Mouse (Mus musculus) Muller cell, postnatal 12 days (primary cell): Measurements from ENCODE around the gene Erc2.
"Not testable (repeated sequence)": the region's sequence is repeated elsewhere in the genome, so short reads cannot be mapped to it uniquely, and the experiment has no call there.

Experiments
- DNase-seq: peaks from one replicate; pipeline ENCODE4 v3.0.0-alpha.2; 2015; ENCODE audit errors: inconsistent ontology term

Gene Erc2

DNA sequence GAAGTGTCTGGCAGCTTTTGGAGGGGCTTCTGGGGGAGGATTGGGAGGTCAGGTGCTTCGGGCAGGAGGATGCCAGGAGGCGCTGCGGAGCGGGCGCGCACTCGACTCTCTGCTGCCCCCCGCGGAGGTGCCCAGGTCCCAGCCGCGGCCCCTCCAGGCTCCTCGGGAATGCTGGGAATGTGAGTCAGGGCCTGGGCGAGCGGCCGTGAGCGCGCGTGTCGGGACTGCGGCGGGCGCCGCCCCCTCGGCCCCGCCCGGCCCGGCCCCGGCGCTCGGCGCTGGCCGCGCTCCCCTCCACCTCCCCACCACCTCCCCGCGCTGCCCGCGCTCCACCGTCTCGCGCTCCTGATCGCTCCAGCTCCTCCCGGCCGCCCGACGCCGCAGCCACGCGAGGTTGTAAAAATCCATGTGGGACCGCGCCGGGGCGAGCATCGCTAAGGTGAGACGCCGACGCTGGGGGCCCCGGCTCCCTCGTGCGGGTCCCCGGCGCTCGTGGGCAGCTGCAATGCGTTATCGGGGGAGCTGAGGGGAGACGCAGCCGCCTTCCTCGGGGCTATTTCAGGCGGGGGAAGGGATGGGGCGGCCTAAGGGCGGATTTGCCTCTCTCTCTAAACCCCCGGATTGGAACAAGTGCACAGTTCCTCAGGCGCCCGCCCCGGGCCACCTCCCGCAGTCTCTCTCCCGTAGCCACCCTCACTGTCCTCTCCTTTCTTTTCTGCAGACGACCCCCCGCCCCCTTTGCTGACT lies at the start of gene Erc2:
Gene Erc2 (plus strand): TSS at position 253 of the 747 bp plus-strand sequence.
- peak; percentile 89 for DNase-seq

DNA sequence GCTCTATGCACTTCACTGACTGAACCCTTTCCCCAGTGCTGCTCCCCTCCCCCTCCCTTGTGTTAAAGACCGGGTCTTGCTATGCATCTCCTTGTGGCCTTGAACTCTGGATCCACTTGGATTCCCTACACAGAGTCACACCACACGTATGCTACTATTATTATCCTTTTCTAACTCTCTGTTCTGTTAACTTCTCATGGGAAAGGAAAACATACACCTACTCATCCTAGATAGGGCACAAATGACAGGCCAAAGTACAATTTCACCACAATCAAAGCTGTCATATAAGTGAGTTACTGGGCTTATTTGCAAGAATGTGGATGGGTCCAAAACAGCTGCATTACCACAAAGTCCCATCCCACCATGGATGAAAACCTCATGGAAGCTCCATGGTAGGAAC lies 43.8 kb upstream of the Erc2 start:
- DNase-seq: no peak

DNA sequence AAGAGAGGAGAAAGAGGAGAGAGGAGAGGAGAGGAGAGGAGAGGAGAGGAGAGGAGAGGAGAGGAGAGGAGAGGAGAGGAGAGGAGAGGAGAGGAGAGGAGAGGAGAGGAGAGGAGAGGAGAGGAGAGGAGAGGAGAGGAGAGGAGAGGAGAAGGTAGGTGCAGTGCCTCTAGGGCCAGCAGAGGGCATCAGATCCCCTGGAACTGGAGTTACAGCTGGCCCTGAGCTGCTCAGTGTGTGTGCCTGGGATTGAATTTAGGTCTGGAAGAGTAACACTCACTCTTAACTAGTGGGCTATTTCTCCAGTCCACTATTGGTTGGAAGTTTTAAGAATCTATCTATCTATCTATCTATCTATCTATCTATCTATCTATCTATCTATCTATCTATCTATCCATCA lies 32.6 kb upstream of the Erc2 start:
- not testable (repeated sequence) for DNase-seq

DNA sequence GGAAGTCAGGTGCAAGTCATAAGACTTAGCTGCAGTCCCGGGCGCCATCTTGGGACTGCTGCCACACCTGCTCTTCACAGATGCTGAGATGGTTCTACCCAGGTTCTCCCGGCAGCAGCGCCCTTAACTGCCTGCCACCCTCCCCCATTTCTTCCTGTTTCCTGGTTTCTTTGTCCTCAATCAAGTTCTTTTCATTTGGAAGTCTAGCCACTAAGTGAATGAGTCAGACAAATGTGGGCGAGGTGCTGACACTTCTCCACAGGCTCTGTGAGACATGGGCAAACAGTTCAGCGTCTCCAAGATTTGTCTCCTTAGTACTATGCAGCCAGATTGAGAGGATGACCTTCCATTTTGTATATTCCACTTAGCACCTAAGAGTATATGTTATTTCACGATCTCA lies 30.1 kb upstream of the Erc2 start:
- DNase-seq: no peak

DNA sequence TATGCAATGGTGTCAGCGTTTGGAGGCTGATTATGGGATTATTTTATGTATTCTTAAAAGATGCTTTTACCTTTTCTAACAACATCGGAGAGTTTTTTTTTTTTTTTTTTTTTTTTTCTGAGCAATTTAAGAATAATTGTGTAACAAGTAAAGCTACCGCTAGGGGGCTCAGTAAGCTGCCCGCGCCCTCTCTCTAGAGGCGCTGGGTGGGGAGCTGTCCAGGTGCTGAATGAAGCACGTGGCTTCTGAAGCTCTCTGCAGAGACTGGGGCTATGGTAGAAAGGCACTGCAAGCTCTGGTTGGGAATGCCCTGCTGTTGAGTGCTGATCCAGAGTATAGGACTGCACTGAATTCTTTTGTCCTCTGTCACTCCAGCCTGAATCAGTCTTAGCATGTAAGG lies 26.0 kb upstream of the Erc2 start:
- peak; percentile 74 for DNase-seq

DNA sequence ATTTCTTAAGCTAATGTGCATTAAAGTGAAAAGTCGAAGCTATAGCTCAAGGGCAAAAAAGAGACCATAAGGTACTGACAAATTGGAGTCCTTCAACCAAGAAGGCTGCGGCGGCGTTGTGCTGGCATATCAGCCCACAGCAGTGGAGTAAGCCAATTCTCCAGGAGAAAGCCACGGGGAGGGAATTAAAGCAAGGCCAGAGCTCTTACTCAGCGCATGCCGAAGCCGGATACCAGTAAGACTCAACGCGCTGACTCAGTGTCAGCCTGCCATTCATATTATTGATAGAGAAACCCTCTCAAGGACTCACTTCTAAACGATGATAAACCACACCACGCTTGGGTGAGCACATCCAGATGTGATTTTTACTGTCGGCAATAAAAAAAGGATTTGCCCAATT lies 20.1 kb upstream of the Erc2 start:
- no peak for DNase-seq

DNA sequence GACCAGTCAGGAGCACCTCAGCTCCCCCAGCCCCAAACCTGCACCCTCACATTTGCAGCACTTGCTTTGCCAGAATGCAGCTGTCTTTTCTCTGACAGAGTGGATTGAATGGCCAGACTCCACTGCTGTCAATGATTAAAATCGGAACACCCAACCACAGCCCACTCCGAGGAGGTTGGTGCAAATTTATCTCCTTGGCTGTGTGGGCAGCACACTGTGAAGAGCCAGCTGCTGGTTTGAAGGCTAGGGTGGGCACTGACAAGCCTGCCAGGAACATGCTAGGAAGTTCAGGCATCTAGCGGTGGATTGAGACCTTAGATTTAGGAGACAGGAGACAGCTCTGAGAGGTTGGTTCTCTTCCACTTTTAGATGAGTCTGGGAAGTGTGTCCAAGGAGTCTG lies 14.8 kb upstream of the Erc2 start:
- no peak for DNase-seq

DNA sequence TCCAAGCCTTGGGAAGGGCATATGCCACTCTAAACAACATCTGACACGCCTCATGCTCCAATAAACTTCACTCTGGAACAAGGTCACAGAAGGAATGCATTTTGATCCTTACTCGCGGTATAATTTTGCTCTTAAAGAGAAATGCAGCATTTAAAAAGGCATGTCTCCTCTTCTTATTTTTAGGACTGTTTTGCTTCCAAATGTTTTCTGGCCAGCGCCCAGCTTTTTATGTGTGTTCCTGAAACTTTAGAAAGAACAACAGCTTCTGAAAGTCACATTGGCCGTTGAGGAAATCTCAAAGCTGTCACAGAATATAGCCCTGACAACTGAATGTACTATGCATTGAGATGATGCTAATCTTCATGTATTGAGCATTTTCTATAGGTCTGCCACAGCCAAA lies 8.5 kb upstream of the Erc2 start:
- no peak for DNase-seq

DNA sequence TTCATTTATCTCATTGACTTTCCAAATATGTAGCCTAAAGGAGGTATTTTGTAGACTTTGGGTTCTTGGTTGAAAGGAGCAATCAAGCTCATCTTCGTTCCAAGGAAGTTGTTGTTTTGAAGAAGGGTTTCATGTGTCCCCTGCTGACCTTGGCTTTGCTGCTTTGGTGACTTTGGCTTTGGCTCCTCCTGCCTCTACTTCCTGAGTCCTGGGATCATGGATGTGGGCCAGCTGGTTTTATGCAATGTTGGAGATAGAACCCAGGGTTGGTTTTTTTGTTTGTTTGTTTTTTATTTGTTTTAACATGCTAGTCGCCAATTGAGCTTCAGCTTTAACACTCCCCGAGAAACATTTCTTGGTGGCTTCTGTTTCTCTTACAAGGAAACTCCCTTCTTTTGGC lies 4.9 kb upstream of the Erc2 start:
- DNase-seq: no peak

DNA sequence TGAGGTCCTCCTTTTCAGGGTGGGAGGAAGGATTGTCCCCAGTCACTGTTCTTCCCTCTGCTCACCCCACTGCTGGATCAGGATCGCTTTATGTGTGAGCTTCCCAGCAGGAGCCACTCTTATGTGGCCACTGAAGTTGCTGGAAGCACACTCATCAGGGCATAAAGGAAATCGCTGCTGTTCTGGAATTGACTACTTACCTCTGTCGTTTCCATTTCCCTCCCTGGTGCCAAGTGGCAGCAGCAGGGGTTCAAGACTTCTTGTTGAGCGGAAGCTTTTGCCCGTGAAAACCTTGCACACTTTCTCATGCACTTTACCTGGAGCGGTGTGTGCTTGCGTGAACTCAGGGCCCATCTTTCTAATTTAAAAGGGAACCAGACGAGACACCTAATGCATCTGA lies 652 bp upstream of the Erc2 start:
- no peak for DNase-seq

DNA sequence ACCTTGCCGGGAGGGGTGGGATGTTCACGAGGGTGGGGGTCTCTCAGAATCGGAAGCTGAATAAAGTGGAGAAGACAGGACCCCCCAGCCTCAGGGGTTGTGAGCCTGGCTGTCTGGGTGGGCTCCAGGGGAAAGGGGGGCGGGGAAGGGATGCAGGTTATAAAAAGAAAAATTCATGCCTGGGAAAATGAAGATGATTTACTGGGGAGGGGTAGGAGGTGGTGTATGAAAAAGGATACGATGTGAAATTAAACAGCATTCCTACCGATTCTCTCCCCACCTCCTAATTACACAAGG lies 643 bp downstream of the Erc2 start:
- DNase-seq: no peak

DNA sequence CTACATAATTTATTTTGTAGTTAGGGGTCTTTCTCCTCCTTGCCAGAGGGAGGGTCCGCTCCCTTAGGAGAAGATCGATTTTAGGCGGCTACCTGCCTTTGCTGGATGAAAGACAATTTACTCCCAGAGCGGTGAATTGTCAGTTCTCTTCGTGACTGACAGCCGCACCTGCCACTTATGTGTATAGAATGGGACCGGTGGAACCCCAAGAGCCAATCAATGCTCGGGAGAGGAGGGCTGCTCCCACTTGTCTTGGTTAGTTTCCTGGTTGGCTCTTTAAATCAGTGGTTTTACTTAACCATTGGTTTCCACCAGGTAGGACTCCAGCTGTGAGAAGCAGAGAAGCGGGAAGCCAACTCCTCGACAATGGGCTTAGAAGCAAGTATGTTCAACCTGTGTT lies 1.1 kb downstream of the Erc2 start:
- DNase-seq: peak; percentile 69

DNA sequence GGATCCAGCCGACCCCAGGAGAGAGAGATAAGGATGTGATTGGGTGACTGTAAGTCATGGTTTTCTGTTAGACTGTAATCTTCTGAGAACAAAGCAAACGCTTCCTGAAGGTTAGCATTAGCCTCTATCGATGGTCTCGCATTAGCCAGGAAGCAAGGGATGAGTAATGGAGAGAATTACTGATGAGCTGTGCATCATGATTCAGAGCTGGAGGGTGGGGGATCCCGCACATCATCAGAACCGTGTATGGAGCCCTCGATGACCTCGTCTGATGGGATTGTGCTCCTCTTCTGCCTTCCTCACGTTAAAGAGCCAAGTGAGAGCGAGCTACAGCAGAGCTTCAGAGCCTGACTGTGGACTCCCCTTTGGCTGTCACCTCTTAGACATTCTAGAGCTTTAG lies 6.5 kb downstream of the Erc2 start:
- DNase-seq: peak; percentile 67

DNA sequence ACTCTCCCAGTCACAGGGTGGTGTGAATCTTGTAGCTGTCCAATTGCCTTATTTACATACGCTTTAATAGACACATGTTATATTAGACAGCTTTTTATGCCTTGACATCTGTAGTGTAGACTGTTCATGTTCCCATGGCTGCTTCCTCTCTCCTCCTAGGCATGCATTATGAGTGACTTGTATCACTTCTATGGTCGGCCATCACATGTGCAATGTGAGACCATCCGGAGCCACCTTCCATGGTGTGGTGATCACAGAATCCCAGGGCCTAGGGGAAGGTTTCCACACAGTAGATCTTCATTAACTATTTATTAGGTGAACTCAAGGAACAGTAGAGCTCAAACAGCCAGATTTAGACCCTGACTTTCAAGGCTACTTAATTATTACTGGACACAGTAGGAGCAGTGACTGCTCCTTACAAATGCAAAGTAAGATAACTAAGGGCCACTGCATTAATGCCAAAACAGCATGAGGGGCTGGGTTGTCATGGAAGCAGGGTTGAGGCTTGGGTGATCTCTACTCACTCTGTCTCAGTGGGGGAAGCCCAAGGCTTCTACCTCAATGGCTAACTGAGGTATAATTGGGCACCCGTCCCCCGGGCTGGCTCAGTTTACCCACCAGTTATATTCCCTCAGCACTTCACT lies 7.3 kb downstream of the Erc2 start:
- no peak for DNase-seq

DNA sequence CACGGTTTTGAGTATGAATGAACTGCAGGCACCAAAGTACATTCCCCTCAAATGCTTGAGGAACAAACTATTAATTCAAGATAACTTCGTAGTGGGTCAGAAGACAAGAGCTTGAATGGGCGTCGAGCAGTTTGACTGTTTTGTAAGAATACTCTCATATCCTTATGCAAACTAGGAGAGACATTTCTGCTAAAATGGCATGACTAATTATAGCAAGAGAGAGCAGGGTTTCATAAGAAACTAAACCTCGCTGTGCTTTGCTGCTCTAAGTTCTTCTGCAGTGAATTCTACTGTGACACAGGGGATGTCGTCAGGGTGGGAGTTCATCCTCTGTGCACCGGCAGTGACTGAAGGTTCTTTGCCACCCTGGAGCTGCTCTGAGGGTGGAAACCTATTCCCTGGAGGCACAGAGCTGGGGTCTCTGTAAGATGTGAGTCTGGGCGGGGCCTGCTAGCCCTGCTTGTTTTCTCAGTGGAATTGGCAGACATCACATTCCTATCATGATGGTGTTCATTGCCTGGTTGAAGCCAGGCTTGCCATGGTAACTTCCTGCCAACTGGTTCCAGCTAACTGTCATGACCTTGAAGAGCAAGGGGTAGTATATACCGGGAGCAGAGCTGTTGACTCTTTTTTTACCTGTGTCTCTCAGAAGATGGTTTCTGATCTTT lies 8.9 kb downstream of the Erc2 start:
- DNase-seq: no peak

DNA sequence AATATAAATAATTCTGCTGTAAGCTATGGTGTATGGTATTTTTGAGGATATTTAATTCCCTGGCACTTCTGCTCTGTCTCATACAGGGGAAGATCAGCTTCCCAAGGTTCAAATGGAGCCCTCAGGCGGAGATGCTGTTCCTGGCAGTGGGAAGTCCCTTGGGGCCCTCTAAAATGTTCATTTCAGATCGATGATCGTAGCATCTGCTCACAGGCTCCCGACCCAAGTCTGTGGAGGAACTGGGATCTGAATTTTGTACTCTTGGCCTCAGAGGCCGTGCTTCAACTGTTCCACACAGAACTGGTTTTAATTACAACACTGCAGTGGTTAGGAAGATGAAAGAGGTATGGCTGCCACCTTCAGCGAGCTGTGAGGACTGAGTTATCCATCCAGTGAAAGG lies 12.5 kb downstream of the Erc2 start:
- DNase-seq: no peak

DNA sequence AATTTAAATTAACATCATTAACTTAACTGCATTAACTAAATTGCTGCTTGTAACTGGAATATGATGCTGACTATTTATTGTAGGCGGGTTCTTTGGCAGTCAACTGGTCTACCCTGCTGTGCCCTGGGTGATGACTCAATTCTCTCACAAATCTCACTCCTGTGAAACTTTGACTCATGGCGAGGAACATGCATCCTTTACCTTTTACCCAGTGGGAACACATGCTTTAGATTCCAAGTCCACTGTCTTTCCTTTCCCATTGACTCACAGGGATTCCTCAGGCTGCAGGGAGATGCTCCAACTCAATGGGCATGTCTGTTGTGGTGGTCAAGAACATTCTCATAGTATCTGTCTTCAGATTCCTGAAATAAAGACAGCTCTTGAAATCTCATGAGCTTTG lies 14.3 kb downstream of the Erc2 start:
- peak; percentile 83 for DNase-seq

DNA sequence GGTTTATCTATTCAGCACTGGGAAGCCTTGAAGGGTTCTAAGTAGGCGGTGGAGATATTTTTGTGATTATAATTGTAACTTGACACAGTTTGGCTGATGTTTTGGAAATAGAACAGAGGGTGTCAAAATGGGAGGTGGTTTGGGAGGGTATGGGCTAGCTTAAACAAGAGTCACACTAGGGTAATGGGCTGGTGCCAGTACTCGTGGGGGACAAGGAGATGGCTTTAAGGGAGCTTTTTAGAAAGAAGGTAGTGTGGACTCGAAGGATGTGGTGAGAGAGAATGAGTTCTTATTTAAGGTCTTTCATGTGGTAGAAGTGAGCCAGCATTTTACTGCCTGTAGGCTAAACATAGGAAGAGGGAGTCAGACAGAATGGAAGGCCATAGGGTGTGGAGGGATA lies 19.2 kb downstream of the Erc2 start:
- DNase-seq: no peak

DNA sequence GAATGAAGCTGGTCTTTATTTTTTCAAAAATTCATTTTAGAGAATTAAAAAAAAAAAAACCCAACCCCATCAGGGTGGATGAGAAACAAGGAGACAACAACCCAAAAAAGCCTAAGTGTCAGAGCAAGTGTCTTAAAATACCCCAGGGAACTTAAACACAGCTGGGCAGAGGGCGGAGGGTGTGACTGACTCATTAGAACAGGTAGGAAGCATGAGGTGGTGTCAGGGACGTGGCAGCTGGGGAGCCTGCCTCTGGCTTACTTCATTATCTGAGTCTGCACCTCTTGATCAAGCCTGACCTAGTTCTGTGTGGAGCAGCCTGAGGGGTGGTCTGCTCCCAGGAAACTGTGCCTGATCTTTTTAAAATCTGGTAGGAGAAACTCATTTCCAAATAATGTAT lies 20.8 kb downstream of the Erc2 start:
- no peak for DNase-seq

DNA sequence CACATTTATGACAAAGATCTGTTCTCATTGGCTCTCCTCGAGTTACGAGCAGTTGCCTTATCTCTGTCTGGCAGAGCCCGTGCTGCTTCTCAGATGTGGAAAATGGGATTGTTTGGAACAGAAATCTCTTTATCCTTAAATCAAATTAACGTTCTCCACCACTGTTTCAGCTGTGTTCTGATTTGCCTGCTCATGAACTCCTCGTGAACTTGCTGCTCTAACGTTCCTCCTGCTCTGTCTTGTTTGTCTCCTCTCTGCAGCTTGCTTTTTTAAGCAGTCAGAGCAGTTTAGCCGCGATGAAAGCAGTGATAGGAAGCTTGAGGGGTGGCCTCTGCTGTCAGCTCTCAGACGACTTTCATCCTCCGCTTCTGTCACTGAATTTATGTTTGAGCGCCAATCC lies 32.4 kb downstream of the Erc2 start:
- DNase-seq: no peak

DNA sequence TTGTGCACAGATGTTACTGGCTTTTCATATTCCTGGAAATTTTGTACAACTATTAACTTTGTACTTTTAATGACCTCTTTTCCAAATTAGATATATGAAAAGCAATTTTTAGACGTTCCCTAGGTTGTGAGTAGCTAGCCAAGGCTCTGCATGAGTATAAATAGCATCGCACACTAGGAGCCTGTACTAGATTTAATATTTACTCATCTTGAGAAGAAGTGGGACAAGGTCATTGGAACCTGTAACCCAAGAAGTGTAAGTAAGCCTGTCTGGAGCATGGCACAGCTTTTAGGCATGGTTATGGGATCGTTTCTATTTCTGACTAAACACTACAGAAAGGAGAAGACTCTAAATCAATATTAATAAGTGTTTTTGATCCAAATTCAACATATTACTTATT lies 36.4 kb downstream of the Erc2 start:
- no peak for DNase-seq

DNA sequence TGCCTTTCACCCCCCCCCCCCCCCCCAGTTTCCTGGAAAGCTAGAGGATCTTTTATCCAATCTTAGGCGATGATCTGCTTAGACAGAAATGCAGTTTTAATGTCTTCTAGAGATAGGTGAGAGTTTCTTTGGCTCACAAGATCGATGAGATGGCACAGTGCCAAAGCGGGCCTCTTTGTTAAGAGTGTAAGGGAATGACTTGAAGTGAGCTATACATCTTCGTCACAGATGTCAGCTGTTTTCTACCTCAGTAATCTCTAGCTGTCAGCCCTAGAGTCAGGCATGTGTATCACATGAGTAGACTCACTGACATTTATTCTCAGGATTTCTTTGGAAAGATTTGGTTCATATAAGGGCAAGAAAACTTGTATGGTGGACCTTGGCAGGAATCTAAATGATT lies 39.2 kb downstream of the Erc2 start:
- no peak for DNase-seq

DNA sequence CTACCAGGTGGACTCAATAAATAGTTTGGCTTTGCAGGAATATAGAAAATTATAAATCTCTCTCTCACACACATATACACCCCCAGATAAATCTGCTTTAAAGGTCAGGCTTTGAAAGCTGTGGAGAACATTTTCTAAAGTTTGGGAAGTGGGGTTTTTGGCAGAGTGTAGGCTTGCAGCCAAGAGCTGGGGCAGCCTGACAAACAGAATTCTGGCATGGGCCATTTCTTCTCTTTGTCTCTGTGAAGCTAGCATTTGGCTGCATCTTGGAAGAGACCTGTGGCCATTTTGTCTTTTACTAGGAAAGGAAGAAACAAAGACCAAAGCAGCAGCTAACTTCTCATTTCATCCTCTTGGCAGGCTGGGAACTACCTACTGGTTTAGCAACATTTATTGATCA lies 40.0 kb downstream of the Erc2 start:
- DNase-seq: peak; percentile 26
